Mouse (Mus musculus) hindbrain, embryonic 12.5 days (tissue): ENCODE measurements around the gene 9130019O22Rik. TPM values are rescaled to one million over a fixed set of nuclear protein-coding genes. Genes with fewer than 3 reads are reported as not detected.

Experiments
- polyA plus RNA-seq: library from polyadenylated mRNA; unstranded; fragments of >200 nt; fragmentation: Nextera tagmentation; extraction: Ambion mirVana; gene quantifications from 2 replicates; pipeline ENCODE4 v1.2.1, GENCODE M21; 2016

9130019O22Rik gene
- polyA plus RNA-seq, 1 experiment from 2014 or later, result 5.4 TPM

Other genes starting within 250 kb of the 9130019O22Rik start
- not detected in 2 replicates for gene Spn, start 249.3 kb downstream of the 9130019O22Rik start, polyA plus RNA-seq
- gene Cd2bp2, start 191.1 kb downstream of the 9130019O22Rik start, polyA plus RNA-seq, result 86.2 and 92.9 TPM in 2 replicates
- 46.5 and 47.2 TPM in 2 replicates for gene Tbc1d10b, start 178.7 kb downstream of the 9130019O22Rik start, polyA plus RNA-seq
- 19.5 and 46.1 TPM in 2 replicates for gene Mylpf, start 178.3 kb downstream of the 9130019O22Rik start, polyA plus RNA-seq
- gene Zfp553, start 154.1 kb downstream of the 9130019O22Rik start, polyA plus RNA-seq, result 61.3 and 67.9 TPM in 2 replicates
- 32.7 and 33.2 TPM in 2 replicates for gene Sept1, start 154.0 kb downstream of the 9130019O22Rik start, polyA plus RNA-seq
- 61.3 and 62.8 TPM in 2 replicates for gene Zfp771, start 142.9 kb downstream of the 9130019O22Rik start, polyA plus RNA-seq
- gene Dctpp1, start 126.5 kb downstream of the 9130019O22Rik start, polyA plus RNA-seq, result 123 and 147 TPM in 2 replicates
- 66.5 and 69.3 TPM in 2 replicates for gene Sephs2, start 113.1 kb downstream of the 9130019O22Rik start, polyA plus RNA-seq
- 0.46 and 0.52 TPM in 2 replicates for gene Itgal, start 90.9 kb downstream of the 9130019O22Rik start, polyA plus RNA-seq
- gene Zfp768, start 41.6 kb downstream of the 9130019O22Rik start, polyA plus RNA-seq, result 21.3 and 23.1 TPM in 2 replicates
- gene Zfp747, start 11.1 kb downstream of the 9130019O22Rik start, polyA plus RNA-seq, result 9.3 and 9.7 TPM in 2 replicates
- 6.4 and 6.8 TPM in 2 replicates for gene E430018J23Rik, start 6.5 kb upstream of the 9130019O22Rik start, polyA plus RNA-seq
- gene Zfp764, start 19.7 kb upstream of the 9130019O22Rik start, polyA plus RNA-seq, result 5.9 and 6.5 TPM in 2 replicates
- 28.7 and 30.7 TPM in 2 replicates for gene Zfp688, start 34.9 kb upstream of the 9130019O22Rik start, polyA plus RNA-seq
- 16.3 and 17.7 TPM in 2 replicates for gene Zfp689, start 62.0 kb upstream of the 9130019O22Rik start, polyA plus RNA-seq
- gene Prr14, start 72.4 kb upstream of the 9130019O22Rik start, polyA plus RNA-seq, result 55.4 and 56.3 TPM in 2 replicates
- gene Fbrs, start 92.0 kb upstream of the 9130019O22Rik start, polyA plus RNA-seq, result 14.4 and 15.6 TPM in 2 replicates
- 90.8 and 96.2 TPM in 2 replicates for gene Srcap, start 124.8 kb upstream of the 9130019O22Rik start, polyA plus RNA-seq
- 16.7 and 16.9 TPM in 2 replicates for gene Gm42715, start 132.4 kb upstream of the 9130019O22Rik start, polyA plus RNA-seq
- 5.4 and 6.3 TPM in 2 replicates for gene Tmem265, start 174.2 kb upstream of the 9130019O22Rik start, polyA plus RNA-seq
- 49.1 and 50.8 TPM in 2 replicates for gene Phkg2, start 186.2 kb upstream of the 9130019O22Rik start, polyA plus RNA-seq
- gene Ccdc189, start 201.4 kb upstream of the 9130019O22Rik start, polyA plus RNA-seq, result 13.0 and 17.0 TPM in 2 replicates
- gene Rnf40, start 201.6 kb upstream of the 9130019O22Rik start, polyA plus RNA-seq, result 67.3 and 75.4 TPM in 2 replicates
- gene Zfp629, start 228.6 kb upstream of the 9130019O22Rik start, polyA plus RNA-seq, result 35.8 and 37.2 TPM in 2 replicates